Mouse (Mus musculus) adrenal gland, postnatal 0 days (tissue): ENCODE measurements around the gene Tll1. TPM values are rescaled to one million over a fixed set of nuclear protein-coding genes. Genes with fewer than 3 reads are reported as not detected.

ENCODE experiments used
- polyA plus RNA-seq: library from polyadenylated mRNA; unstranded; fragments of >200 nt; fragmentation: Nextera tagmentation; extraction: Ambion mirVana; gene quantifications from 2 replicates; pipeline ENCODE4 v1.2.1, GENCODE M21; 2015

Tll1 gene
- 0.06 and 0.39 TPM in 2 replicates for polyA plus RNA-seq

GRCm38 (mm10) chr8:64206024-64206385 lies at the start of gene Tll1:
TSS of gene Tll1 (minus strand) at chr8:64206271.

